Mouse (Mus musculus) cortical plate, adult 2 months (tissue): ENCODE measurements at regions not wholly inside any gene's neighbourhood (a gene's known extent, or its start where the extent isn't known, plus 50 kb on each side); places are given as distances from the start of the nearest gene placed in this dataset.

ENCODE experiments used
- CTCF ChIP-seq: fragments of 200-500 bp; IDR thresholded peaks from 2 replicates; pipeline ENCODE4 v1.5.1; 2011; ENCODE audit warnings: mild to moderate bottlenecking, control low read depth, low read length; ENCODE audit not compliant: insufficient read depth; ENCODE audit errors: extremely low read depth
- POLR2A ChIP-seq: fragments of 200-500 bp; IDR thresholded peaks from 2 replicates; pipeline ENCODE4 v1.6.1; 2011; ENCODE audit warnings: mild to moderate bottlenecking, low read length, control low read depth; ENCODE audit not compliant: insufficient read depth; ENCODE audit errors: extremely low read depth

DNA sequence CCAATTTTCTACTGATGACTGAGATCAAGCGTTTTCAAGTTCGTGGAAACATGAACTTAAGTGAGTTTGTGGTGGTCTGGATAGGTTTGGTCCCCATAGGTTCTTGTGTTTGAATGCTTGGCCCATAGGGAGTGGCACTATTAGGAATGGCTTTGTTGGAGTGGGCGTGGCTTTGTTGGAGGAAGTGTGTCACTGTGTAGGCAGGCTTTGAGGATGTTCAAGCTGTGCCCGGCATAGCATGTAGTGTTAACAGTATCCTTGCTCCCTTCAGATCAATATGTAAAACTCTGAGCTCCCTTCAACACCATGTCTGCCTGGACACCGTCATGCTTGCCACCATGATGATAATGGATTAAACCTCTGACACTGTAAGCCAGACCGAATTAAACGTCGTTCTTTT lies 112.7 kb upstream of the Pard3b start:
- TF ChIP-seq POLR2A (no peak), CTCF (no peak)
